Mouse (Mus musculus): ENCODE data around the gene Zfp526.

Zfp526 gene

GRCm38 (mm10) chr7:25209161-25209622 is 12.0 kb upstream of the Zfp526 start:
- DNase-seq (ENCODE audit: low read depth, low spot score) = no peak

- no peak for DNase-seq (ENCODE audit: low read depth, low spot score)
Measured at GRCm38 (mm10) chr7:25210482-25210881, 10.7 kb upstream of the Zfp526 start.

GRCm38 (mm10) chr7:25213099-25213498 is 8.1 kb upstream of the Zfp526 start:
- DNase-seq (ENCODE audit: low read depth, low spot score) = no peak

- no peak for DNase-seq (ENCODE audit: low read depth, low spot score)
Measured at GRCm38 (mm10) chr7:25214172-25214571, 7.1 kb upstream of the Zfp526 start.

GRCm38 (mm10) chr7:25217653-25218395 is 3.4 kb upstream of the Zfp526 start:
- no peak for DNase-seq (ENCODE audit: low read depth, low spot score)

- DNase-seq (ENCODE audit: low read depth, low spot score) = no peak
Measured at GRCm38 (mm10) chr7:25218705-25219415, 2.4 kb upstream of the Zfp526 start.

GRCm38 (mm10) chr7:25219416-25219750 is 1.8 kb upstream of the Zfp526 start:
- no peak for DNase-seq (ENCODE audit: low read depth, low spot score)

GRCm38 (mm10) chr7:25219756-25220456 is 1.3 kb upstream of the Zfp526 start:
- DNase-seq (ENCODE audit: low read depth, low spot score) = peak; percentile 94

GRCm38 (mm10) chr7:25220457-25221101 is 646 bp upstream of the Zfp526 start, which contains the start of gene Dedd2:
Gene Dedd2 (minus strand): TSS chr7:25220615.
- no peak for DNase-seq (ENCODE audit: low read depth, low spot score)

- no peak for DNase-seq (ENCODE audit: low read depth, low spot score)
Measured at GRCm38 (mm10) chr7:25222275-25222967, 1.2 kb downstream of the Zfp526 start.

- no peak for DNase-seq (ENCODE audit: low read depth, low spot score)
Measured at GRCm38 (mm10) chr7:25227523-25228300, 6.5 kb downstream of the Zfp526 start.

- DNase-seq (ENCODE audit: low read depth, low spot score) = no peak
Measured at GRCm38 (mm10) chr7:25230690-25231285, 9.6 kb downstream of the Zfp526 start.

- DNase-seq (ENCODE audit: low read depth, low spot score) = no peak
Measured at GRCm38 (mm10) chr7:25232101-25232648, 10.9 kb downstream of the Zfp526 start.

- no peak for DNase-seq (ENCODE audit: low read depth, low spot score)
Measured at GRCm38 (mm10) chr7:25233061-25233460, 11.8 kb downstream of the Zfp526 start.

GRCm38 (mm10) chr7:25235526-25235925 is 14.3 kb downstream of the Zfp526 start:
- DNase-seq (ENCODE audit: low read depth, low spot score) = no peak

- peak; percentile 98 for DNase-seq (ENCODE audit: low read depth, low spot score)
Measured at GRCm38 (mm10) chr7:25237249-25238014, 16.2 kb downstream of the Zfp526 start, which contains the start of gene Gsk3a. Gene Gsk3a (minus strand): TSS chr7:25237851.

- peak; percentile 99 for DNase-seq (ENCODE audit: low read depth, low spot score)
Measured at GRCm38 (mm10) chr7:25238015-25238706, 16.9 kb downstream of the Zfp526 start.

Data from telencephalon, adult 2 months (tissue).